Mouse (Mus musculus) layer of hippocampus, adult 11-12 months (tissue): ENCODE results near the gene Tenm3.

ENCODE experiments used
- DNase-seq: peaks from one replicate; pipeline ENCODE4 v3.0.0; 2022; ENCODE audit warnings: low spot score

Gene Tenm3

GRCm38 (mm10) chr8:48809104-48809503, 34.6 kb downstream of the Tenm3 start:
- no peak for DNase-seq

- DNase-seq, result no peak
Observed at GRCm38 (mm10) chr8:48803070-48803469, 40.7 kb downstream of the Tenm3 start.

- no peak for DNase-seq
Observed at GRCm38 (mm10) chr8:48802231-48802630, 41.5 kb downstream of the Tenm3 start.

GRCm38 (mm10) chr8:48797955-48798359, 45.8 kb downstream of the Tenm3 start:
- DNase-seq, result no peak

GRCm38 (mm10) chr8:48794285-48794684, 49.5 kb downstream of the Tenm3 start:
- DNase-seq, result no peak

- no peak for DNase-seq
Observed at GRCm38 (mm10) chr8:48793729-48794128, 50.0 kb downstream of the Tenm3 start.

GRCm38 (mm10) chr8:48792587-48793326, 51.0 kb downstream of the Tenm3 start:
- no peak for DNase-seq

- no peak for DNase-seq
Observed at GRCm38 (mm10) chr8:48783308-48783707, 60.4 kb downstream of the Tenm3 start.

- no peak for DNase-seq
Observed at GRCm38 (mm10) chr8:48780628-48781027, 63.1 kb downstream of the Tenm3 start.

GRCm38 (mm10) chr8:48779194-48779593, 64.6 kb downstream of the Tenm3 start:
- no peak for DNase-seq

GRCm38 (mm10) chr8:48776081-48776480, 67.7 kb downstream of the Tenm3 start:
- no peak for DNase-seq

GRCm38 (mm10) chr8:48775531-48776037, 68.2 kb downstream of the Tenm3 start:
- no peak for DNase-seq

GRCm38 (mm10) chr8:48774837-48775236, 68.9 kb downstream of the Tenm3 start:
- no peak for DNase-seq

- no peak for DNase-seq
Observed at GRCm38 (mm10) chr8:48766545-48767234, 77.1 kb downstream of the Tenm3 start.

GRCm38 (mm10) chr8:48765212-48765611, 78.5 kb downstream of the Tenm3 start:
- DNase-seq, result no peak

GRCm38 (mm10) chr8:48764011-48764410, 79.7 kb downstream of the Tenm3 start:
- DNase-seq, result no peak

- DNase-seq, result no peak
Observed at GRCm38 (mm10) chr8:48756874-48757273, 86.9 kb downstream of the Tenm3 start.

GRCm38 (mm10) chr8:48755492-48755891, 88.3 kb downstream of the Tenm3 start:
- DNase-seq, result no peak

GRCm38 (mm10) chr8:48754959-48755358, 88.8 kb downstream of the Tenm3 start:
- DNase-seq, result no peak

- DNase-seq, result no peak
Observed at GRCm38 (mm10) chr8:48751965-48752364, 91.8 kb downstream of the Tenm3 start.

GRCm38 (mm10) chr8:48748503-48749059, 95.2 kb downstream of the Tenm3 start:
- DNase-seq, result no peak

- DNase-seq, result no peak
Observed at GRCm38 (mm10) chr8:48743912-48744311, 99.8 kb downstream of the Tenm3 start.

- DNase-seq, result no peak
Observed at GRCm38 (mm10) chr8:48742741-48743140, 101.0 kb downstream of the Tenm3 start.
